Mouse (Mus musculus) forebrain, embryonic 15.5 days (tissue): ENCODE data around the gene Pla2g2c. TPM values are rescaled to one million over a fixed set of nuclear protein-coding genes. Genes with fewer than 3 reads are reported as not detected.
A peak's percentile ranks its signal among the peaks of the same experiment; 100 is the strongest.

Experiments
- ATAC-seq: fragments of 200-750 bp; cut with Nextera tagmentation; replicated peaks from 2 replicates; pipeline ENCODE4 v1.8.0; 2017; ENCODE audit warnings: mild to moderate bottlenecking, moderate TSS enrichment, moderate library complexity
- H3K27ac ChIP-seq: fragments of 300-500 bp; sonication (generic); replicated peaks from 2 replicates; pipeline ENCODE4 v1.5.1; 2015; ENCODE audit warnings: mild to moderate bottlenecking, inconsistent platforms
- H3K27me3 ChIP-seq: fragments of 300-500 bp; sonication (generic); 2 replicates; pipeline ENCODE4 v1.6.1; 2015; ENCODE audit warnings: inconsistent platforms
- H3K36me3 ChIP-seq: fragments of 300-500 bp; sonication (generic); 2 replicates; pipeline ENCODE4 v1.6.1; 2015; ENCODE audit warnings: mild to moderate bottlenecking, inconsistent platforms
- H3K4me1 ChIP-seq: fragments of 300-500 bp; sonication (generic); 2 replicates; pipeline ENCODE4 v1.6.1; 2015; ENCODE audit warnings: inconsistent platforms
- H3K4me2 ChIP-seq: fragments of 300-500 bp; sonication (generic); replicated peaks from 2 replicates; pipeline ENCODE4 v1.6.1; 2015; ENCODE audit warnings: mild to moderate bottlenecking, inconsistent platforms
- H3K4me3 ChIP-seq: fragments of 300-500 bp; sonication (generic); 2 replicates; pipeline ENCODE4 v1.5.1; 2015; ENCODE audit warnings: mild to moderate bottlenecking, inconsistent platforms
- H3K9ac ChIP-seq: fragments of 300-500 bp; sonication (generic); replicated peaks from 2 replicates; pipeline ENCODE4 v1.6.1; 2015; ENCODE audit warnings: mild to moderate bottlenecking, inconsistent platforms
- H3K9me3 ChIP-seq: fragments of 300-500 bp; sonication (generic); 2 replicates; pipeline ENCODE4 v1.6.1; 2016; ENCODE audit warnings: inconsistent platforms
- WGBS: fragments of 180-500 bp; shearing (Covaris S2); methylation state at CpG from one replicate; pipeline ENCODE4 v1.1.7; 2015; ENCODE audit warnings: mixed read lengths; 5-methylcytosine and 5-hydroxymethylcytosine counted together
- polyA plus RNA-seq: library from polyadenylated mRNA; unstranded; fragments of >200 nt; fragmentation: Nextera tagmentation; extraction: Ambion mirVana; gene quantifications from 2 replicates; pipeline ENCODE4 v1.2.1, GENCODE M21; 2015

The Pla2g2c gene
- polyA plus RNA-seq, 1 experiment from 2014 or later: 0.34 TPM

GRCm38 (mm10) chr4:138697166-138697860, 27.3 kb upstream of the Pla2g2c start:
- Histone ChIP-seq H3K9ac (no peak overlapping the region), H3K4me3 (no peak overlapping the region), H3K4me2 (no peak overlapping the region), H3K27ac (no peak overlapping the region), H3K9me3 (no peaks in the 10 kb centered on the region), H3K36me3 (no peaks in the 10 kb centered on the region), H3K27me3 (no peaks in the 10 kb centered on the region), H3K4me1 (peaks cover 22% of the 10 kb centered on the region)
- ATAC-seq: no peak
- 15% methylated on average over 10 of the region's 10 CpGs for WGBS

DNA sequence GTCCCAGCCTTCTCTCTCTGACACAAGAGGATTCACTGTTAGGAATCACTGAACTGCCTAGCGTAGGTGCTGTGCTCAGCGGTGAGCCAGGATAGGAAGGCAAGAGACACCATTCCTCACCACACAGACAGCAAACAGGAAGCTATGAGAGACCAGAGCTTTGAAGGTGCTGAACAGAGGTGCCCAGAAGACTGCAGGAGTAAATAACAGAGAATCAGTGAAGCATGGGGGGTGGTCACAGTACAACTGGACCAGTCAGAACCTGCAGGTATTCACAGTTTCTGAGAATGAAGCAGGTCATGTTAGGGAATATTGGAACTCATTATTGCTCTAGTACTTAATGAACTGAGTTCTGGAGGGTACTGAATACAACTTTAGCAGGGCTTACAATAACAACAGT, 26.3 kb upstream of the Pla2g2c start:
- no peak for ATAC-seq
- Histone ChIP-seq H3K27me3 (no peaks in the 10 kb centered on the region), H3K4me3 (no peak overlapping the region), H3K27ac (no peak overlapping the region), H3K4me1 (peaks cover 13% of the 10 kb centered on the region), H3K36me3 (no peaks in the 10 kb centered on the region), H3K9me3 (no peaks in the 10 kb centered on the region), H3K9ac (no peak overlapping the region), H3K4me2 (no peak overlapping the region)
- 67% methylated on average over 2 of the region's 2 CpGs for WGBS

DNA sequence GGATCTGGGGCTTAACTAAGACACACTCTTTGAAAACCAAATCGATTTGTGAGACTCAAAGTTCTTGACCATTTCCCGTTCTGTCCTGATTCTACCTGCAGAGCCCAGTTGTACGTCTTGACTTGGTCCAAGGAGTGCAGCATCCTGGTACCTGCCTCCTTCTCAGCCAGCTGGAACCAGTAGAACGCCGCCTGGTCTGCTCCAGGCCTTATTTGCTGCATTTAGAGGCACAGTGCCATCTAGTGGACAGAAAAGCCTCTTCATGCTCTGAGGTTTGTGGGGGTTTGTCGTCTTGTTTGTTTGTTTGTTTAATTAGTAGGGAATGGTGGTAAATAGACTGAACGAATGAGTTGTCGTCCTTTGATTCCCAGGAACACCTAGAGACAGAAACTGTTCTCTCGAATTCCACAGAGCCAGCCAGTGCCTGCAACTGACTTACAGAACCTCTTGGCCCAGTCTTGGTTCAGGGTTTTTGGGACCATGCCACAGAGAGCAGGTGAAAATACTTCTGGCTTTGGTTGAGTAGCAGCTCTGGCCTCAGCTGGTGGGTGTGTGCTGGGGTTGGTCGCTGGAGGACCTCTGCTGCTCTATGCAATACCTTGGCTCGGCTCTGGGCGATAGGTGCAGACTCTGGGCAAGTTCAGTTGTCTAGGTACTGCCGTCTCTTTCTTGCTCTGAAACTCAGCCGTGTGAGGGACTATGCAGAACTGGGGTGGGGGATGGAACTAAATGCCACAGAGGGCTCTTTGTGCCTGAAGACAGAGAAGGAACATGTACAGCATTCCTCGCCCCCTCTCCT, 24.2 kb upstream of the Pla2g2c start:
- H3K27me3 ChIP-seq: no peaks in the 10 kb centered on the region
- H3K27ac ChIP-seq: no peak overlapping the region
- no peaks in the 10 kb centered on the region for H3K9me3 ChIP-seq
- H3K4me2 ChIP-seq: no peak overlapping the region
- no peak overlapping the region for H3K4me3 ChIP-seq
- no peak overlapping the region for H3K9ac ChIP-seq
- 28% methylated on average over 15 of the region's 15 CpGs for WGBS
- H3K4me1 ChIP-seq: peaks cover 12% of the 10 kb centered on the region
- H3K36me3 ChIP-seq: no peaks in the 10 kb centered on the region
- ATAC-seq: peak; percentile 72; the same call in 1 of the 2 replicates

GRCm38 (mm10) chr4:138701111-138701510, 23.5 kb upstream of the Pla2g2c start:
- WGBS: 77% methylated on average over 8 of the region's 8 CpGs
- Histone ChIP-seq H3K9me3 (no peaks in the 10 kb centered on the region), H3K4me3 (no peak overlapping the region), H3K4me1 (peaks cover 12% of the 10 kb centered on the region), H3K4me2 (no peak overlapping the region), H3K9ac (no peak overlapping the region), H3K27me3 (no peaks in the 10 kb centered on the region), H3K27ac (no peak overlapping the region), H3K36me3 (no peaks in the 10 kb centered on the region)
- no peak for ATAC-seq

GRCm38 (mm10) chr4:138702031-138702430, 22.6 kb upstream of the Pla2g2c start:
- 81% methylated on average over 2 of the region's 2 CpGs for WGBS
- peaks cover 5% of the 10 kb centered on the region; the same call in 1 of the 2 replicates for H3K4me1 ChIP-seq
- no peak overlapping the region for H3K27ac ChIP-seq

DNA sequence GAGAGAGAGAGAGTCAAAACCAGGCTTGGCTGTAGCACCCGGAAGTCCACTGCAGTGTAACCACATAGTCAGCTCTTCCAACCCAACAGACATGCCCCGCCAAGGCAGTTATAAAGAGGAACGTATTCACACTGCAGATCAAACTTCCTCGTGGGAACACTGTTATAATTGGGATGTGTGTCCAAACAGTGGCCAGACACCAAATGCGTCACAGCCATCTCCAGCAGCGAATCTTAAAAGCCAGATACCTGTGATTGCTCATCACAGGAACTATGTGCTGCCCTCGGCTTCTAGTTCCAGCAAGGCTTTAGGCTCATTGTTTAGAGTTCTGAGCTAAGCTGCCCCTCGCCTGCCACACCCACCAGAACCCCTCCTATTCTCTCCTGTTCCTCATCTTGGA, 22.1 kb upstream of the Pla2g2c start:
- no peak overlapping the region for H3K4me3 ChIP-seq
- no peak overlapping the region for H3K27ac ChIP-seq
- no peaks in the 10 kb centered on the region for H3K27me3 ChIP-seq
- H3K9me3 ChIP-seq: no peaks in the 10 kb centered on the region
- 83% methylated on average over 8 of the region's 8 CpGs for WGBS
- no peaks in the 10 kb centered on the region for H3K36me3 ChIP-seq
- H3K9ac ChIP-seq: no peak overlapping the region
- ATAC-seq: no peak
- H3K4me2 ChIP-seq: no peak overlapping the region
- H3K4me1 ChIP-seq: peaks cover 4% of the 10 kb centered on the region; the same call in 1 of the 2 replicates

More at GRCm38 (mm10) chr4:138702031-138702430, 22.6 kb upstream of the Pla2g2c start:
- Histone ChIP-seq H3K4me3 (no peak overlapping the region), H3K9me3 (no peaks in the 10 kb centered on the region), H3K9ac (no peak overlapping the region), H3K36me3 (no peaks in the 10 kb centered on the region), H3K27me3 (no peaks in the 10 kb centered on the region), H3K4me2 (no peak overlapping the region)
- no peak for ATAC-seq

DNA sequence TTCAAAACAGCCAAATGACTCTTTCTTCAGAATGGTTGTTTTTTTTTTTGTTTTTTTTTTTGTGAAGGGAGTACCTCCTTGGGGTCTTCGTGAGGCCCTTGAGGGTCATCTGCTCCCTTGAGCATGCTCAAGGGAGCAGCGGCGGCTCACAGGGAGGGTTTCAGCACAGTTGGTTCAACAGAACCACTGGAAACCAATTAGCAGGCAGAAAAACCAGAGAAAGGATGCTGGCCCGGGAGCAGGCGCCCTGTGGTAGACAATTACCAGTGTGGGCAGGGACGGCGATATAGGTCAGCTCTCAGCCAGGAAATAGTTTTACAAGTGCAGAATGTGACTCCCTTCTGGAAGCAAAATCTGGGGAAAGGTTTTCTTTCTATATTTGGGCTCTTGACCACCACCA, 21.0 kb upstream of the Pla2g2c start:
- Histone ChIP-seq H3K9ac (no peak overlapping the region), H3K4me3 (no peak overlapping the region), H3K36me3 (no peaks in the 10 kb centered on the region), H3K4me1 (peaks cover 4% of the 10 kb centered on the region; the same call in 1 of the 2 replicates), H3K4me2 (no peak overlapping the region), H3K27ac (no peak overlapping the region), H3K27me3 (no peaks in the 10 kb centered on the region), H3K9me3 (no peaks in the 10 kb centered on the region)
- WGBS: 24% methylated on average over 7 of the region's 7 CpGs
- no peak for ATAC-seq

DNA sequence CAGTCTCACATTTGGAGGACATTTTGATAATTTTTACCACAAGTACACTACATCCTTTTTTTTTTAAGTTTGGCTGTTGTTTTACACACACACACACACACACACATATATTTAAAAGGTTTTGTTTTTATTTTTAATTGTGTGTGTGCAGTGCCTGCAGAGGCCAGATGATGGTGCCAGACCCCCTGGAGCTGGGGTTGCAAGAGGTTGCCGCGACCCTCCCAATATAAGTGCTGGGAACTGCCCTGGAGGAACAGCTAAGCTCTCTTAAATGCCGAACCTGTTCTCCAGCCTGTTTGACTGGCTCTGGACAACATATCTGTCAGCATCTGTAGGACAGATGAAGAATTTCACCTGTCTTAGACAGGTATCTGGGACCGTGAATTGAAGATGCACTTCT, 20.4 kb upstream of the Pla2g2c start:
- Histone ChIP-seq H3K9me3 (no peaks in the 10 kb centered on the region), H3K9ac (no peak overlapping the region), H3K36me3 (no peaks in the 10 kb centered on the region), H3K4me1 (peaks cover 6% of the 10 kb centered on the region; the same call in 1 of the 2 replicates), H3K27me3 (no peaks in the 10 kb centered on the region), H3K27ac (no peak overlapping the region), H3K4me2 (no peak overlapping the region), H3K4me3 (no peak overlapping the region)
- ATAC-seq: no peak
- WGBS: 85% methylated on average over 4 of the region's 4 CpGs

GRCm38 (mm10) chr4:138706620-138707019, 18.0 kb upstream of the Pla2g2c start:
- H3K27ac ChIP-seq: no peak overlapping the region
- no peaks in the 10 kb centered on the region for H3K27me3 ChIP-seq
- H3K4me1 ChIP-seq: peaks cover 25% of the 10 kb centered on the region
- no peaks in the 10 kb centered on the region for H3K36me3 ChIP-seq
- H3K4me3 ChIP-seq: no peak overlapping the region
- WGBS: 91% methylated on average over 8 of the region's 8 CpGs
- H3K9ac ChIP-seq: no peak overlapping the region
- H3K9me3 ChIP-seq: no peaks in the 10 kb centered on the region
- no peak overlapping the region for H3K4me2 ChIP-seq
- no peak for ATAC-seq

DNA sequence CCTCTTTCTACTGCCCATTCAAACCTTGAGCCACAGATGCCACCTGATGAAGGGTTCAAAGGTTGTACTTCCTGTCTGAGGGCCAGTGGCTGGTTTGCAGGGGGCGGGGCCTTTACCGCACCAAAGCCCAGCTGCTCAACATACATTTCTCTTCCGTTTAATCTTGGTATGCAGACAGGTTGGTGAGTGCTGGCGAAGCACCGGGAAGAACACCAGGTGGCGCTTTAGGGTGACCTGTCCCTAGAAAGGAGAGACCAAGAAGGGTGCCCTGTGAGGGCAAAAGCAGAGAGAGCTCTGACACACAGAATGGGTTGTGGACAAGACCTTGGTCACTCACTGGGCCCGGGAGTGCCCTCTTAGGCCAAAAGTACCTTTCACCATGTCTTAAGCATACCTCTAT, 16.0 kb upstream of the Pla2g2c start:
- Histone ChIP-seq H3K4me2 (no peak overlapping the region), H3K4me1 (peaks cover 24% of the 10 kb centered on the region), H3K27ac (no peak overlapping the region), H3K9me3 (no peaks in the 10 kb centered on the region), H3K9ac (no peak overlapping the region), H3K27me3 (no peaks in the 10 kb centered on the region), H3K36me3 (no peaks in the 10 kb centered on the region), H3K4me3 (no peak overlapping the region)
- WGBS: 14% methylated on average over 7 of the region's 7 CpGs
- ATAC-seq: no peak

GRCm38 (mm10) chr4:138709246-138709645, 15.3 kb upstream of the Pla2g2c start:
- Histone ChIP-seq H3K27me3 (no peaks in the 10 kb centered on the region), H3K9ac (no peak overlapping the region), H3K4me1 (peaks cover 21% of the 10 kb centered on the region), H3K4me3 (no peak overlapping the region), H3K9me3 (no peaks in the 10 kb centered on the region), H3K4me2 (no peak overlapping the region), H3K36me3 (no peaks in the 10 kb centered on the region), H3K27ac (no peak overlapping the region)
- ATAC-seq: no peak
- 87% methylated on average over 11 of the region's 11 CpGs for WGBS

- no peaks in the 10 kb centered on the region for H3K36me3 ChIP-seq
- H3K4me3 ChIP-seq: no peak overlapping the region
- H3K27ac ChIP-seq: peak overlapping the region; percentile 80
- no peak overlapping the region for H3K9ac ChIP-seq
- WGBS: 57% methylated on average over 7 of the region's 7 CpGs
- H3K27me3 ChIP-seq: no peaks in the 10 kb centered on the region
- peaks cover 21% of the 10 kb centered on the region for H3K4me1 ChIP-seq
- H3K9me3 ChIP-seq: no peaks in the 10 kb centered on the region
- H3K4me2 ChIP-seq: 0 out of 2 replicates have a peak overlapping the region, but pooled peaks have one; percentile 25
- ATAC-seq: no peak; the same call in 1 of the 2 replicates
Observed at GRCm38 (mm10) chr4:138709944-138710343, 14.6 kb upstream of the Pla2g2c start.
